Mouse (Mus musculus) liver, embryonic 14.5 days (tissue): ENCODE measurements around the gene Aloxe3. TPM values are rescaled to one million over a fixed set of nuclear protein-coding genes. Genes with fewer than 3 reads are reported as not detected.
A peak's percentile ranks its signal among the peaks of the same experiment; 100 is the strongest.

ENCODE experiments used
- ATAC-seq: fragments of 200-750 bp; cut with Nextera tagmentation; 2 replicates; pipeline ENCODE4 v1.8.0; 2017; ENCODE audit warnings: moderate number of reproducible peaks, mild to moderate bottlenecking, moderate library complexity; ENCODE audit not compliant: insufficient read depth
- DNase-seq, 3 experiments: peaks; one replicate each; pipeline ENCODE4 v3.0.0-alpha.2; 2012 to 2013; ENCODE audit warnings: low read depth in 3 of 3, low spot score in 3 of 3
- H3K27ac ChIP-seq: fragments of 300-500 bp; sonication (generic); 2 replicates; pipeline ENCODE4 v1.5.1; 2014; ENCODE audit warnings: moderate library complexity, mild to moderate bottlenecking, control low read depth, inconsistent platforms
- H3K27me3 ChIP-seq: fragments of 300-500 bp; sonication (generic); 2 replicates; pipeline ENCODE4 v1.6.1; 2014; ENCODE audit warnings: mild to moderate bottlenecking, low read length, moderate library complexity; ENCODE audit not compliant: control insufficient read depth, insufficient read depth
- H3K36me3 ChIP-seq: fragments of 300-500 bp; sonication (generic); replicated peaks from 2 replicates; pipeline ENCODE4 v1.6.1; 2014; ENCODE audit warnings: low read depth; ENCODE audit not compliant: control insufficient read depth, insufficient read depth
- H3K4me1 ChIP-seq, 2 experiments: fragments of 200-500 bp in 1 of 2; fragments of 300-500 bp in 1 of 2; sonication (generic) in 1 of 2; replicated peaks; 2 replicates each; pipeline ENCODE4 v1.6.1; 2012 to 2014; ENCODE audit warnings: antibody characterized with exemption in 1 of 2, inconsistent platforms in 1 of 2, low read length in 1 of 2; ENCODE audit not compliant: control insufficient read depth in 2 of 2, insufficient read depth in 2 of 2
- H3K4me2 ChIP-seq: fragments of 300-500 bp; sonication (generic); 2 replicates; pipeline ENCODE4 v1.6.1; 2014; ENCODE audit warnings: low read depth, mild to moderate bottlenecking, control low read depth, moderate library complexity
- H3K4me3 ChIP-seq, 2 experiments: fragments of 200-500 bp in 1 of 2; fragments of 300-500 bp in 1 of 2; sonication (generic) in 1 of 2; 2 replicates each; pipeline ENCODE4 v1.5.1; 2012 to 2014; ENCODE audit warnings: low read depth in 2 of 2, low read length in 2 of 2, mild to moderate bottlenecking in 2 of 2, control low read depth in 1 of 2, inconsistent platforms in 1 of 2, moderate library complexity in 1 of 2; ENCODE audit not compliant: insufficient read depth in 1 of 2
- H3K9ac ChIP-seq: fragments of 300-500 bp; sonication (generic); replicated peaks from 2 replicates; pipeline ENCODE4 v1.6.1; 2014; ENCODE audit warnings: mild to moderate bottlenecking, control low read depth, moderate library complexity
- H3K9me3 ChIP-seq: fragments of 300-500 bp; sonication (generic); 2 replicates; pipeline ENCODE4 v1.6.1; 2016; ENCODE audit warnings: low read length, mixed read lengths; ENCODE audit not compliant: control insufficient read depth
- CTCF ChIP-seq: IDR thresholded peaks from 2 replicates; pipeline ENCODE4 v1.5.1; 2016; ENCODE audit warnings: antibody characterized with exemption, low read depth, control low read depth
- EP300 ChIP-seq: IDR thresholded peaks from 2 replicates; pipeline ENCODE4 v1.6.1; 2016; ENCODE audit warnings: antibody characterized with exemption, low read depth
- WGBS: fragments of 180-500 bp; shearing (Covaris S2); extraction: QIAGEN DNeasy Blood & Tissue Kit; methylation state at CpG from one replicate; pipeline ENCODE4 v1.1.7; 2014; ENCODE audit not compliant: insufficient replicate concordance; 5-methylcytosine and 5-hydroxymethylcytosine counted together
- polyA plus RNA-seq, 2 experiments: library from polyadenylated mRNA; depleted of rRNA in 1 of 2; stranded (reverse) in 1 of 2; unstranded in 1 of 2; fragments of >200 nt; fragmentation: Nextera tagmentation in 1 of 2; extraction: Ambion mirVana in 1 of 2; gene quantifications; 2 replicates each; pipeline versions ENCODE4 v1.2.1 to v1.2.3; 2012 to 2014

Aloxe3 gene
- polyA plus RNA-seq, 2 experiments, result 0.15 to 0.38 TPM

DNA sequence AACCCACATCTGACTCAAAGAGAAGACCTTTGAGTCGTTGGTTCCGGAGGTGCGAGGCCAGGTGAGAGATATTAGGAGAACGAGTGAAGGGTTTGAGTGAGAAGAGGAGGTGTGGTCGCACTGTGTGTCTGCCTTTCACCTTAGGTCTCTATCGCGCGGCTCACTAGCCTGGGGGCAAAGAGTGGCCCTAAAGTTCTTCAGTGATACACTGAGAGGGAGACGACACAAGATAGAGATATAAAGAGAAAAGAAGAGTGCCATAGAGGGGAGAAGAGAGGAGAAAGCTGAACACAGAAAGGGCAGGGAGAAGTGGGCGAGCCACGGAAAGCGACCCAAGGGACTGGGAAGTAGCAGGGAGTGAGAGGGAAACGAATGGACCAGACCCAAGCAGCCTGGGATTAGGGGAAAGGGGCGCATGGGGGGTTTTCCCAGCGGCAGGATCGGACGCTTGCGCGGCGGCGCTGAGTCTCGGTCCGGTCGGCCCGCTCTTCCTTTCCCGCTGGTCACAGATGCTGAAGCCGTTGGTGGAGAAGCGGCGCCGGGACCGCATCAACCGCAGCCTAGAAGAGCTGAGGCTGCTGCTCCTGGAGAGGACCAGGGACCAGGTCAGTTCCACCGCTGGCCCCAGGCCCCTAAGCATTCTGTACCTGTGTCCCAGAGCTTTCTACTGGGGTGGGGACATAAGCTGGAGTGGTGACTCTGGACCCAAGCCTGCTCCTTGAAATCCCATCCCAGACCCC lies 4.5 kb upstream of the Aloxe3 start:
- H3K9ac ChIP-seq, result no peak overlapping the region
- WGBS, result 1% methylated on average over 33 of the region's 33 CpGs
- H3K36me3 ChIP-seq, result no peaks in the 10 kb centered on the region
- H3K27me3 ChIP-seq, result peaks cover 38% of the 10 kb centered on the region
- H3K9me3 ChIP-seq, result no peaks in the 10 kb centered on the region
- H3K4me2 ChIP-seq, result peak overlapping the region; percentile 96
- no peak overlapping the region for H3K27ac ChIP-seq
- peaks cover 12 to 24% of the 10 kb centered on the region in 2 experiments for H3K4me1 ChIP-seq
- H3K4me3 ChIP-seq, result peak overlapping the region; percentile 75 to 77
- ATAC-seq (no peak), DNase-seq (no peak)
- no peak for TF ChIP-seq EP300
- TF ChIP-seq CTCF, result no peak

DNA sequence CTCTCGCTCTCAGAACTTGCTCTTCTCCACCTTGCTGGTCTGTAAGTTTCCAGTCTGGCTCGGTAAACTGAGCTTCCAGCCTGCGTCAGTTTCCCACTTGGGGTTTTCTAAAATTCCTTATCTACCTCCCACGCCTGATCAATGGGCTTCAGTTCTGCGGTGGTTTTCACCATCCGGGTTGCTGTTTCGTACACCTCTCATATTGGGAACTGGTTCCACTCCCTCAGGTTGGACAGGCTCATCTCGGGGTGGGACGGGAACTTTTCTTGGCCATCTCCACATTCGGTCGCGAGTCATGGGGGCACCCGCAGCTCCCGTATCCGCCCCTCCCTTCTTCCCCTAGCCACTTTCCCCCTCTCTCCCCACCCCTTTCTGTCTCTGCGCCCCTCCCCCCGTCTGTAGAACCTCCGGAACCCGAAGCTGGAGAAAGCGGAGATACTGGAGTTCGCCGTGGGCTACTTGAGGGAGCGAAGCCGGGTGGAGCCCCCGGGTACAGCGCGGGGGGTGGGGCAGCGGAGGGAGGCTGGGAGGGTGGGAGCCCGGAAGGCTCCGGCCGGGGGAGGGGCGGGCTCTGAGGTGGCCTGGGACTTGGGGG lies 3.9 kb upstream of the Aloxe3 start:
- no peak for TF ChIP-seq CTCF
- TF ChIP-seq EP300, result no peak
- Histone ChIP-seq H3K9ac (peak overlapping the region; percentile 53), H3K4me3 (peak overlapping the region; percentile 75 to 77), H3K4me1 (peaks cover 12 to 28% of the 10 kb centered on the region in 2 experiments), H3K27me3 (peaks cover 38% of the 10 kb centered on the region), H3K27ac (no peak overlapping the region), H3K36me3 (no peaks in the 10 kb centered on the region), H3K4me2 (peak overlapping the region; percentile 96), H3K9me3 (no peaks in the 10 kb centered on the region)
- ATAC-seq (no peak), DNase-seq (no peak)
- WGBS, result under 1% methylated on average over 28 of the region's 32 CpGs

DNA sequence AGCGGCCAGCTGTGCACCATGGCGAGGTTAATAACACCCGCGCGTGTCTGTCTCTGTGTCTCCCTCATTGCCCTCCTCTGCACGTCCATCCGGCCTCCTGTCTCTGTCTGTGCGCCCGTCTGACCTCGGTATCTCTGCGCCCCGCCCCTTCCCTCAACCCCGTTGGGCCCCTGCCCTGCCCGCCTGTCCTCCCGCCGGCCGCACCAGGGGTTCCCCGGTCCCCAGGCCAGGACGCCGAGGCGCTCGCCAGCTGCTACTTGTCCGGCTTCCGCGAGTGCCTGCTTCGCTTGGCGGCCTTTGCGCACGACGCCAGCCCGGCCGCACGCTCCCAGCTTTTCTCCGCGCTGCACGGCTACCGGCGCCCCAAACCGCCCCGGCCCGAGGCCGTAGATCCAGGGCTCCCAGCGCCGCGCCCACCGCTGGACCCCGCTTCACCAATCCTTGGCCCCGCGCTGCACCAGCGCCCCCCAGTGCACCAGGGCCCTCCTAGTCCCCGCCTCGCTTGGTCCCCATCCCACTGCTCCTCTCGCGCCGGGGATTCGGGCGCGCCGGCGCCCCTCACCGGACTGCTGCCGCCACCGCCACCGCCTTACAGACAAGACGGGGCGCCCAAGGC lies 3.3 kb upstream of the Aloxe3 start, which contains the start of gene 9130213A22Rik:
Gene 9130213A22Rik (minus strand): TSS at position 254 of the 616 bp plus-strand sequence.
- Histone ChIP-seq H3K9ac (peak within 1 kb of the TSS; percentile 53), H3K4me2 (peak within 1 kb of the TSS; percentile 96), H3K9me3 (no peaks in the 10 kb centered on the region), H3K27ac (no peak within 1 kb of the TSS), H3K36me3 (no peaks in the 10 kb centered on the region), H3K4me3 (peak within 1 kb of the TSS; percentile 75 to 77), H3K27me3 (peaks cover 38% of the 10 kb centered on the region), H3K4me1 (peaks cover 12 to 23% of the 10 kb centered on the region in 2 experiments)
- TF ChIP-seq CTCF (peak; percentile 66), EP300 (no peak)
- WGBS, result under 1% methylated on average over 65 of the region's 66 CpGs
- DNase-seq, result peak in 1 of 3 experiments; percentile 61
- ATAC-seq, result peak; percentile 10

DNA sequence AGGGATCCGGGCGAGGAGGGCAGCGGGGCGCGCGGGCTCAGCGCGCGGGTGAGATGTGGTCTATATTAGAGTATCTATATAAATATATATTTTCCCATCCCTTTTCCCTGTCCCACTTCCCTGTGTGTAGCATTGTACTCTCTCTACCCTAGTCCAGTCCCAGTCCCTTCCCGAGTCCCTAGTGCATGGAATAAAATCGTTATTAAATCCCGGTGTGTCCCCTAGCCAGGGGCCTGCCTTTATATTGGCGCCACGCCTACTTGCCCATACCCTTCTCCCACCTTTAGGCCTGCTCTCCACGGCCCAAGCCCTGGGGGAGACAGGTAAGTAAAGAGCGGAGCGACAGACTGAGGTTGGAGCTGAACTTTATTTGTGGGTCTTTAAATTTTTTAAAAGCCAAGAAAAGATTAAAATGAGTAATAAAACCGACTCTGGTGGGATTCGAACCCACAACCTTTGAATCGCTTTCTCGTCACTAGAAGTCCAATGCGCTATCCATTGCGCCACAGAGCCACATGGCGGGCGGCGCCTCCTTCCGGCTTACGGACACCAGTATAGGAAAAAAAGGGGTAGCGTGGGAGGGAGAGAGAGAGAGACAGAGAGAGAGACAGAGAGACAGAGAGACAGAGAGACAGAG lies 2.5 kb upstream of the Aloxe3 start:
- DNase-seq (peak; percentile 75 to 84 (median 80)), ATAC-seq (peak; percentile 27)
- Histone ChIP-seq H3K4me2 (peak overlapping the region; percentile 96), H3K27me3 (peaks cover 38% of the 10 kb centered on the region), H3K27ac (no peak overlapping the region), H3K9ac (peak overlapping the region; percentile 53), H3K36me3 (no peaks in the 10 kb centered on the region), H3K9me3 (no peaks in the 10 kb centered on the region), H3K4me3 (peak overlapping the region; percentile 75 to 77), H3K4me1 (peaks cover 12 to 20% of the 10 kb centered on the region in 2 experiments)
- WGBS, result under 1% methylated on average over 29 of the region's 29 CpGs
- TF ChIP-seq EP300 (0 out of 2 replicates have a peak, but pooled peaks have one; percentile 15), CTCF (peak; percentile 51)
